Mouse (Mus musculus): Measurements from ENCODE around the gene Tysnd1. TPM values are rescaled to one million over a fixed set of nuclear protein-coding genes. Genes with fewer than 3 reads are reported as not detected.

Gene Tysnd1
- total RNA-seq, 2 experiments from 2014 or later: 32.0 to 36.6 TPM

GRCm38 (mm10) chr10:61730171-61730570 is 34.9 kb downstream of the Tysnd1 start:
- intact Hi-C loops (cut with DNase I): no loop called here
- DNase-seq: no peak

GRCm38 (mm10) chr10:61734377-61734776 is 39.1 kb downstream of the Tysnd1 start:
- intact Hi-C loops (cut with DNase I): no loop called here
- DNase-seq: no peak

GRCm38 (mm10) chr10:61736671-61737078 is 41.4 kb downstream of the Tysnd1 start:
- intact Hi-C loops (cut with DNase I): no loop called here
- DNase-seq: no peak

- DNase-seq: no peak
- intact Hi-C loops (cut with DNase I): no loop called here
These were observed 42.2 kb downstream of the Tysnd1 start for GRCm38 (mm10) chr10:61737537-61737936.

GRCm38 (mm10) chr10:61738126-61738525 is 42.8 kb downstream of the Tysnd1 start:
- intact Hi-C loops (cut with DNase I): no loop called here
- no peak for DNase-seq

- DNase-seq: no peak
- intact Hi-C loops (cut with DNase I): no loop called here
These were observed 46.0 kb downstream of the Tysnd1 start for GRCm38 (mm10) chr10:61741306-61741705.

- intact Hi-C loops (cut with DNase I): no loop called here
- no peak for DNase-seq
These were observed 46.6 kb downstream of the Tysnd1 start for GRCm38 (mm10) chr10:61741873-61742272.

- no peak for DNase-seq
- intact Hi-C loops (cut with DNase I): no loop called here
These were observed 47.0 kb downstream of the Tysnd1 start for GRCm38 (mm10) chr10:61742336-61742735.

GRCm38 (mm10) chr10:61745133-61745532 is 49.8 kb downstream of the Tysnd1 start:
- intact Hi-C loops (cut with DNase I): no loop called here
- peak; percentile 46 for DNase-seq

- intact Hi-C loops (cut with DNase I): no loop called here
- DNase-seq: peak; percentile 40
These were observed 52.0 kb downstream of the Tysnd1 start for GRCm38 (mm10) chr10:61747302-61747701.

- intact Hi-C loops (cut with DNase I): no loop called here
- no peak for DNase-seq
These were observed 54.7 kb downstream of the Tysnd1 start for GRCm38 (mm10) chr10:61750014-61750413.

GRCm38 (mm10) chr10:61751534-61752219 is 56.4 kb downstream of the Tysnd1 start:
- intact Hi-C loops (cut with DNase I): no loop called here
- no peak for DNase-seq

Other genes starting within 250 kb of the Tysnd1 start
- 10 to 100 TPM; 68.6 to 71.7 TPM for gene Eif4ebp2, start 242.9 kb upstream of the Tysnd1 start, total RNA-seq (2021)
- 10 to 100 TPM; 20.0 to 22.1 TPM for gene Lrrc20, start 219.7 kb upstream of the Tysnd1 start, total RNA-seq (2021)
- 1 to 10 TPM; 1.4 to 2.4 TPM for gene Npffr1, start 100.0 kb upstream of the Tysnd1 start, total RNA-seq (2021)
- 100 to 1,000 TPM; 126 to 138 TPM for gene Ppa1, start 47.0 kb upstream of the Tysnd1 start, total RNA-seq (2021)
- gene Sar1a, start 15.2 kb upstream of the Tysnd1 start, total RNA-seq (2021): 100 to 1,000 TPM; 135 to 139 TPM
- 10 to 100 TPM in 1 of 2 experiments, 1 to 10 TPM in 1; 9.5 to 10.4 TPM for gene Aifm2, start 19.7 kb downstream of the Tysnd1 start, total RNA-seq (2021)
- gene H2afy2, start 88.6 kb downstream of the Tysnd1 start, total RNA-seq (2021): 100 to 1,000 TPM; 124 to 126 TPM

All from left cerebral cortex, postnatal 4 days (tissue).